Mouse (Mus musculus) ES-Bruce4 (cell line): Measurements from ENCODE around the gene Dusp13. TPM values are rescaled to one million over a fixed set of nuclear protein-coding genes. Genes with fewer than 3 reads are reported as not detected.

Source experiments
- H3K27ac ChIP-seq: 2 replicates; pipeline ENCODE4 v1.5.1; 2012; ENCODE audit warnings: low read length, inconsistent platforms; ENCODE audit not compliant: insufficient read depth
- H3K27me3 ChIP-seq: 2 replicates; pipeline ENCODE4 v1.6.1; 2012; ENCODE audit warnings: mild to moderate bottlenecking, low read length, inconsistent platforms; ENCODE audit not compliant: control insufficient read depth, poor library complexity, insufficient read depth, severe bottlenecking
- H3K36me3 ChIP-seq: 2 replicates; pipeline ENCODE4 v1.6.1; 2012; ENCODE audit warnings: inconsistent platforms, mild to moderate bottlenecking, low read length, moderate library complexity; ENCODE audit not compliant: control insufficient read depth, poor library complexity, insufficient read depth, severe bottlenecking
- H3K4me1 ChIP-seq: one replicate; pipeline ENCODE4 v1.8.1; 2011; ENCODE audit warnings: low read length; ENCODE audit not compliant: control insufficient read depth, insufficient read depth
- H3K4me3 ChIP-seq: 2 replicates; pipeline ENCODE4 v1.5.1; 2011; ENCODE audit warnings: low read depth, mild to moderate bottlenecking, low read length
- H3K9ac ChIP-seq: 2 replicates; pipeline ENCODE4 v1.6.1; 2012; ENCODE audit warnings: low read depth, mild to moderate bottlenecking, inconsistent platforms; ENCODE audit not compliant: poor library complexity, severe bottlenecking
- H3K9me3 ChIP-seq: replicated peaks from 2 replicates; pipeline ENCODE4 v1.6.1; 2012; ENCODE audit warnings: mild to moderate bottlenecking, low read length, inconsistent platforms; ENCODE audit not compliant: control insufficient read depth, poor library complexity, insufficient read depth, severe bottlenecking
- CTCF ChIP-seq: IDR thresholded peaks from one replicate; pipeline ENCODE4 v1.8.1; 2011; ENCODE audit warnings: low read depth, low read length
- EP300 ChIP-seq: IDR thresholded peaks from 2 replicates; pipeline ENCODE4 v1.6.1; 2011; ENCODE audit warnings: low read depth, low read length; ENCODE audit not compliant: insufficient read depth
- POLR2A ChIP-seq: IDR thresholded peaks from one replicate; pipeline ENCODE4 v1.8.1; 2011; ENCODE audit warnings: low read length; ENCODE audit not compliant: insufficient read depth
- polyA plus RNA-seq: library from polyadenylated mRNA; stranded (reverse); fragments of >200 nt; gene quantifications from 2 replicates; pipeline ENCODE4 v1.2.4, GENCODE M21; 2011; ENCODE audit warnings: low read depth; ENCODE audit not compliant: missing spikeins, insufficient read depth, insufficient read length

Gene Dusp13
- polyA plus RNA-seq, 1 experiment = not detected

- no peaks in the 10 kb centered on the region for H3K4me1 ChIP-seq
- H3K27me3 ChIP-seq = no peaks in the 10 kb centered on the region
- H3K9ac ChIP-seq = no peak overlapping the region
- H3K27ac ChIP-seq = no peak overlapping the region
- H3K36me3 ChIP-seq = no peaks in the 10 kb centered on the region
- no peaks in the 10 kb centered on the region for H3K9me3 ChIP-seq
- no peak overlapping the region for H3K4me3 ChIP-seq
- no peak for TF ChIP-seq POLR2A
- TF ChIP-seq CTCF = no peak
- TF ChIP-seq EP300 = no peak
These were observed 31.2 kb downstream of the Dusp13 start for GRCm38 (mm10) chr14:21719646-21720383.

- H3K27ac ChIP-seq = no peak within 1 kb of the TSS
- no peaks in the 10 kb centered on the region for H3K9me3 ChIP-seq
- no peaks in the 10 kb centered on the region for H3K27me3 ChIP-seq
- no peaks in the 10 kb centered on the region for H3K4me1 ChIP-seq
- TF ChIP-seq CTCF (no peak), POLR2A (no peak), EP300 (no peak)
- no peaks in the 10 kb centered on the region for H3K36me3 ChIP-seq
- no peak within 1 kb of the TSS for H3K9ac ChIP-seq
- no peak within 1 kb of the TSS for H3K4me3 ChIP-seq
These were observed 36.5 kb downstream of the Dusp13 start, which contains the start of gene Dupd1 for GRCm38 (mm10) chr14:21714486-21714885. Gene Dupd1, minus strand, starts transcription at chr14:21714576.

GRCm38 (mm10) chr14:21711231-21711630, 39.8 kb downstream of the Dusp13 start:
- no peaks in the 10 kb centered on the region for H3K9me3 ChIP-seq
- H3K27ac ChIP-seq = no peak overlapping the region
- TF ChIP-seq POLR2A = no peak
- TF ChIP-seq CTCF = no peak
- TF ChIP-seq EP300 = no peak
- H3K4me3 ChIP-seq = no peak overlapping the region
- H3K9ac ChIP-seq = no peak overlapping the region
- no peaks in the 10 kb centered on the region for H3K27me3 ChIP-seq
- no peaks in the 10 kb centered on the region for H3K4me1 ChIP-seq
- H3K36me3 ChIP-seq = no peaks in the 10 kb centered on the region

GRCm38 (mm10) chr14:21709545-21709944, 41.4 kb downstream of the Dusp13 start:
- no peak overlapping the region for H3K9ac ChIP-seq
- TF ChIP-seq EP300 (no peak), POLR2A (no peak), CTCF (peak; percentile 21)
- H3K36me3 ChIP-seq = no peaks in the 10 kb centered on the region
- H3K4me1 ChIP-seq = no peaks in the 10 kb centered on the region
- H3K9me3 ChIP-seq = no peaks in the 10 kb centered on the region
- no peak overlapping the region for H3K27ac ChIP-seq
- no peak overlapping the region for H3K4me3 ChIP-seq
- H3K27me3 ChIP-seq = no peaks in the 10 kb centered on the region

GRCm38 (mm10) chr14:21706759-21707571, 44.0 kb downstream of the Dusp13 start:
- Histone ChIP-seq H3K9me3 (no peaks in the 10 kb centered on the region), H3K27ac (no peak overlapping the region), H3K9ac (no peak overlapping the region), H3K36me3 (no peaks in the 10 kb centered on the region), H3K27me3 (no peaks in the 10 kb centered on the region), H3K4me3 (no peak overlapping the region), H3K4me1 (no peaks in the 10 kb centered on the region)
- TF ChIP-seq EP300 = no peak
- TF ChIP-seq POLR2A = no peak

- Histone ChIP-seq H3K27me3 (no peaks in the 10 kb centered on the region), H3K36me3 (no peaks in the 10 kb centered on the region), H3K9ac (no peak overlapping the region), H3K4me3 (no peak overlapping the region), H3K4me1 (no peaks in the 10 kb centered on the region), H3K9me3 (no peaks in the 10 kb centered on the region), H3K27ac (no peak overlapping the region)
- TF ChIP-seq CTCF = no peak
- no peak for TF ChIP-seq POLR2A
- no peak for TF ChIP-seq EP300
These were observed 45.5 kb downstream of the Dusp13 start for GRCm38 (mm10) chr14:21705462-21705861.
